Comparison of ENCODE assay signal across 8 mouse cellular contexts in the genomic region with DNA sequence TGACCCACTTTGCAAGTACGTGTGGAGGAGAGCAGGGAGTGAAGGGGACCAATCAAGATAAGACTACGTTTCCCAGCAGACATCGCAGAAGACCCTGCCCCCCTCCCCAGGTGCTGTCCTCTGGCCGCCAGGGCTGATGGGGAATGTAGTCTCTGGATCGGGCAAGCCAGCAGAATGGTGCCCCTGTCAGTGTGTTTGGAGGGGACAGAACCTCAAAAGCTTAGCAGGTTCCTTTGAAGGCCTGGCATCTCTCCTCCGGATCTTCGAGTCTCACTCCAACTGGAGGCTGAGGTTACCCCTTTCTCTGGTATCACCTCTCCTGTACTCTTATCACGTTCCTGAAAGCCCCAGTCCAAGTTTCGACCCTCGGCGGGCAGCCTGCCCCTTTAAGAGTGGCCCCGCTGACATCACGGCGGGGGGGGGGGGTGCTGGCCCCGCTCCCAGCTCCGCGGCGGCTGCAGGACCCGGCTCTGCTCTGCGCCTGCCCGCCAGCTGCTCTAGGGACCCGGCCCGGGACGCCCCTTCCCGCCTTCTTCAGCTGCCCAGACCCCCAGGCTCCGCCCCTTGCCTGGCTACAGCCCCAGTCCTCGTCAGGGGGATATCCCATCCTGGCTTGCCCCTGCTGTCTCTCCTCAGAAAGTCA. TPM values are rescaled to one million over a fixed set of nuclear protein-coding genes. Genes with fewer than 3 reads are reported as not detected.
DNase-seq lines count a peak whose midpoint lies in the region; ATAC-seq and TF ChIP-seq lines count a peak whose summit lies in the region.

No protein-coding gene starts in this region.

- H3K4me2 ChIP-seq in lung, embryonic 15.5 days: peak overlapping the region; percentile 67

- peak overlapping the region; percentile 65 to 70 for H3K4me3 ChIP-seq in ES-E14 (ENCODE audit: insufficient read depth in 1 of 2, low read depth in 1 of 2, low read length in 2 of 2, poor library complexity in 1 of 2, severe bottlenecking in 1 of 2)
- H3K4me3 ChIP-seq in hindbrain, embryonic 10.5 days: peak overlapping the region; percentile 77
- H3K4me3 ChIP-seq in lung, embryonic 15.5 days: peak overlapping the region; percentile 58

- no peaks in the 10 kb centered on the region for H3K36me3 ChIP-seq in ES-E14 (ENCODE audit: control insufficient read depth, insufficient read depth, low read length, poor library complexity, severe bottlenecking)
- peaks cover 5% of the 10 kb centered on the region; the same call in 1 of the 2 replicates for H3K36me3 ChIP-seq in hindbrain, embryonic 10.5 days
- no peaks in the 10 kb centered on the region for H3K36me3 ChIP-seq in lung, embryonic 15.5 days

- peaks cover 1 to 3% of the 10 kb centered on the region in 2 experiments; a peak in 2 of 4 replicates for H3K4me1 ChIP-seq in ES-E14 (ENCODE audit: control insufficient read depth in 2 of 2, insufficient read depth in 2 of 2, low read length in 2 of 2, poor library complexity in 1 of 2)
- peaks cover 43% of the 10 kb centered on the region for H3K4me1 ChIP-seq in hindbrain, embryonic 10.5 days (replicated peaks)
- H3K4me1 ChIP-seq in lung, embryonic 15.5 days: peaks cover 25% of the 10 kb centered on the region

- DNase-seq in ES-E14 (ENCODE audit: low read depth, low spot score): no peak
- DNase-seq in cerebellum, adult 9-10 months: peak; percentile 92
- DNase-seq in frontal cortex, postnatal 10 days (ENCODE audit: low spot score in 2 of 2): peak; percentile 81 to 83
- DNase-seq in hindbrain, embryonic 10.5 days (ENCODE audit: low spot score): peak; percentile 90
- DNase-seq in layer of hippocampus, adult 9-11 months: peak; percentile 91
- peak; percentile 55 for DNase-seq in retina, postnatal 7 days (ENCODE audit: low read depth, low spot score)

- WGBS in hindbrain, embryonic 10.5 days: under 1% methylated on average over 27 of the region's 27 CpGs
- 0% methylated on average over 27 of the region's 27 CpGs for WGBS in lung, embryonic 15.5 days

- no peak overlapping the region for H3K27ac ChIP-seq in ES-E14 (ENCODE audit: insufficient read depth, low read depth, low read length, poor library complexity, severe bottlenecking)
- H3K27ac ChIP-seq in hindbrain, embryonic 10.5 days: peak overlapping the region; percentile 97
- H3K27ac ChIP-seq in lung, embryonic 15.5 days: peak overlapping the region; percentile 24

- in situ Hi-C loops in ES-E14 (cut with MboI; ENCODE audit: low sequenced_read_pairs in 2 of 2, unreplicated experiment in 2 of 2): no loop called here

- no peaks in the 10 kb centered on the region for H3K9me3 ChIP-seq in ES-E14 (ENCODE audit: control insufficient read depth, insufficient read depth, low read depth, low read length)
- 0 out of 2 replicates have a peak, but pooled peaks cover 2% of the 10 kb centered on the region for H3K9me3 ChIP-seq in hindbrain, embryonic 10.5 days
- no peaks in the 10 kb centered on the region for H3K9me3 ChIP-seq in lung, embryonic 15.5 days

- H3K27me3 ChIP-seq in hindbrain, embryonic 10.5 days (ENCODE audit: insufficient read depth, poor library complexity, severe bottlenecking): peaks cover 21% of the 10 kb centered on the region
- H3K27me3 ChIP-seq in lung, embryonic 15.5 days: peaks cover 38% of the 10 kb centered on the region

- peak; percentile 94 for ATAC-seq in lung, embryonic 15.5 days (ENCODE audit: borderline replicate concordance, extremely low read depth, low FRiP score, low TSS enrichment)
- ATAC-seq in megakaryocyte, adult 5-6 weeks (ENCODE audit: poor library complexity, severe bottlenecking): no peak

- peak overlapping the region; percentile 64 for H3K9ac ChIP-seq in ES-E14 (ENCODE audit: insufficient read depth, low read depth, low read length, poor library complexity, severe bottlenecking)
- H3K9ac ChIP-seq in lung, embryonic 15.5 days: 0 out of 2 replicates have a peak overlapping the region, but pooled peaks have one; percentile 24

TF ChIP-seq in ES-E14, 5 proteins besides CTCF, POLR2A, EP300 and RAD21:
- TF ChIP-seq ZC3H11A (IDR thresholded peaks at IDR 0.05; ENCODE audit: borderline replicate concordance, low read depth, low read length): no peak
- peak; percentile 97 for TF ChIP-seq HCFC1 (IDR thresholded peaks at IDR 0.05; ENCODE audit: borderline replicate concordance, insufficient read depth, low read length)

RNA-seq across cellular contexts. Expression of a gene that starts 1.1 kb away (rescaled TPM):
- 14.4 and 16.0 TPM in 2 replicates for total RNA-seq in ES-E14 (2012; rRNA removed)
- 2.2 TPM in 2 replicates for polyA plus RNA-seq in hindbrain, embryonic 10.5 days (2016; fragmentation: Nextera tagmentation; extraction: Ambion mirVana)
- 0.48 and 0.49 TPM in 2 replicates for polyA plus RNA-seq in lung, embryonic 15.5 days (2015; fragmentation: Nextera tagmentation; extraction: Ambion mirVana)
- total RNA-seq in megakaryocyte, adult 5-6 weeks (2015): not detected in 2 replicates
- not detected in 2 replicates for total RNA-seq in megakaryocyte, adult 5-6 weeks (2017)

RNA-seq across cellular contexts. Expression of a gene that starts 42.7 kb away (rescaled TPM):
- 6.6 and 7.3 TPM in 2 replicates for total RNA-seq in ES-E14 (2012; rRNA removed)
- 0.30 and 0.47 TPM in 2 replicates for polyA plus RNA-seq in hindbrain, embryonic 10.5 days (2016; fragmentation: Nextera tagmentation; extraction: Ambion mirVana)
- polyA plus RNA-seq in lung, embryonic 15.5 days (2015; fragmentation: Nextera tagmentation; extraction: Ambion mirVana): 0.16 and 0.32 TPM in 2 replicates
- total RNA-seq in megakaryocyte, adult 5-6 weeks (2015): 1.3 and 1.6 TPM in 2 replicates
- 0.81 and 0.92 TPM in 2 replicates for total RNA-seq in megakaryocyte, adult 5-6 weeks (2017)

RNA-seq across cellular contexts. Expression of a gene that starts 42.8 kb away (rescaled TPM):
- 80.8 and 84.1 TPM in 2 replicates for total RNA-seq in ES-E14 (2012; rRNA removed)
- 33.1 and 37.7 TPM in 2 replicates for polyA plus RNA-seq in hindbrain, embryonic 10.5 days (2016; fragmentation: Nextera tagmentation; extraction: Ambion mirVana)
- 112 and 118 TPM in 2 replicates for polyA plus RNA-seq in lung, embryonic 15.5 days (2015; fragmentation: Nextera tagmentation; extraction: Ambion mirVana)
- 246 and 261 TPM in 2 replicates for total RNA-seq in megakaryocyte, adult 5-6 weeks (2015)
- 75.7 and 78.5 TPM in 2 replicates for total RNA-seq in megakaryocyte, adult 5-6 weeks (2017)

RNA-seq across cellular contexts. Expression of a gene that starts 58.8 kb away (rescaled TPM):
- 7.8 and 9.8 TPM in 2 replicates for total RNA-seq in ES-E14 (2012; rRNA removed)
- polyA plus RNA-seq in hindbrain, embryonic 10.5 days (2016; fragmentation: Nextera tagmentation; extraction: Ambion mirVana): 5.5 and 7.8 TPM in 2 replicates
- 2.2 and 2.4 TPM in 2 replicates for polyA plus RNA-seq in lung, embryonic 15.5 days (2015; fragmentation: Nextera tagmentation; extraction: Ambion mirVana)
- total RNA-seq in megakaryocyte, adult 5-6 weeks (2015): not detected in 2 replicates
- not detected in 2 replicates for total RNA-seq in megakaryocyte, adult 5-6 weeks (2017)

Comparison
In these comparisons a context has a peak if more than half of its experiments do, and no peak if none do; other contexts are left out.
1. RNA of a gene that starts 1.1 kb away (total RNA-seq): 14.4 to 16.0 TPM in ES-E14; not detected in megakaryocyte, adult 5-6 weeks; every median in the first group is over 10 times any median in the second.
2. Peak in every context shown above with its lines, with median percentiles within 50 percentile points of each other: H3K4me3 ChIP-seq.